Mouse (Mus musculus) thymus, postnatal 14 days (tissue): Measurements from ENCODE around the gene Spata31d1b.
"Not testable (repeated sequence)": the region's sequence is repeated elsewhere in the genome, so short reads cannot be mapped to it uniquely, and the experiment has no call there.

Experiments
- DNase-seq: peaks from one replicate; pipeline ENCODE4 v3.0.0; 2021

Gene Spata31d1b

DNA sequence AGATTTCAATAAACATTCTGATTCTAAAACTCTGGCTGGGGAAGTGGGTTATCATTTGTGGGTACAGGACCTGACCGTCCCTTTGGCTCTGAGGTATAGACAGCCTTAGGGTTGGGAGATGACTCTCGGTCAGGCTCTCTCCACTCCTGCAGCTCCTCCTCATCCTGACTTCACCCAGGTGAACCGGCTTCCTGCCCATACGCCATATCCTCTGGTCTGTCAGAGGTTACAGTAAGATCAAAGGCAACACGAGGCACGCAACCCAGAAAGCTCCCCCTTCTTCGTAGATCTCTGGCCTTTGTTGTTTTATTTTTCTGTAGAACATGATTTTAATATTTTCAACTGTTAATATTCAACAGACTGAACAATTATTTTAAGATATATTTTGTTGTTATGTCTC is 16.3 kb upstream of the Spata31d1b start:
- DNase-seq = peak; percentile 35

DNA sequence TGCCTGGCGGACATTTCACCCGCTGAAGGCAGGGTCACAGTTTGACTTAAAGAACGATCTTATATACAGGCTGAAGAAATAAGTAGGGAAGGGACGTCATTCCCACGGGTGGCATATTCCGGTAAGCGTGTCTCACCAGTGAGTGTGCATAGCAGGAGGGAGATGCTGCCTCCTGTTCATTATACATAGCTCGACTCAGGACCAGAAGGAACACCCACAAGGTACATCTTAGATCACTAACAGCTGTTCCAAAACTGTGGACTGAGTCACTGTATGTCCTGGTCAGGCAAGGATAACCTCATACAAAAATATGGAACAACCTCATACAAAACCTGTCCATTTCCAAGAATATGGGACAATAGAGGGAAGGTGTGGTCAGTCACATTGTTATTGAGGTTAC is 13.0 kb upstream of the Spata31d1b start:
- no peak for DNase-seq

DNA sequence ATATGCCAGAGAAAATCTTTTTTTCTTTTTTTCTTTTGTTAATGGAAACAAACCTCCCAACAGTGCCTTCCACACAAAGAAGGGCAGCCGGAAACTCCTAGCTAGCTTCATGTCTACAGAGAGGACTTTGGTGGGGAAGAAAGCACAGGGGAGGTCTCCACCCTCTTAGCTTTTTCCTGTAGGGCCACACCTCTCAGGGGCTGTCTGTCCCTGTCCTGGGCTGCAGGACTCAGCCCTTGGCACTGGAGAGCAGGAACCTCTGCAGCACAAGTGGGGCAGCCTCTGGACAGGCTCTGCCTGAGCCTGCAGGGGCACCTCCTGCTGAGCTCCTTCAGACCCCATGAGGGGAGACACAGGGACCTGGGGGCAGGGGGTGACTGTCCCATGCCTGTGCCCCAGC is 11.9 kb upstream of the Spata31d1b start:
- DNase-seq = not testable (repeated sequence)

DNA sequence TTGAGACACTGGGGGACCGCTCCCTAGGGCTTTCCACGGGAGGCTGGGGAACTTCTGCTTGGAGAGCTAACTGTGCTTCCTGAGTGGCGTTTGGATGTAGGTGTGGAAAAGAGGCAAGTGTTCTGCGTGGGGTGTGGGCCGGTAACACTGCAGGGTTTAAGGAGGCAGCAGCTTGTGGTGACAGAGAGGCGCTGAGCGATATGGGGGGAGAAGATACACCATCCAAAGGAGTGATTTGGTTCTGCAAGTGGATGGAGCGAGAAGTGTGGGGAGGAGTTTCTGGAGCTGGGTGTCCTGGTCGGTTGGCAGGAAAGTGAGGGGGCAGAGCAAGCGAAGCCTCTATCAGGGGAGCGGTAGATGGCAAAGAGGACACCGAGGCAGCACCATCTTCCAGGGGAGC is 8.6 kb upstream of the Spata31d1b start:
- DNase-seq = no peak

DNA sequence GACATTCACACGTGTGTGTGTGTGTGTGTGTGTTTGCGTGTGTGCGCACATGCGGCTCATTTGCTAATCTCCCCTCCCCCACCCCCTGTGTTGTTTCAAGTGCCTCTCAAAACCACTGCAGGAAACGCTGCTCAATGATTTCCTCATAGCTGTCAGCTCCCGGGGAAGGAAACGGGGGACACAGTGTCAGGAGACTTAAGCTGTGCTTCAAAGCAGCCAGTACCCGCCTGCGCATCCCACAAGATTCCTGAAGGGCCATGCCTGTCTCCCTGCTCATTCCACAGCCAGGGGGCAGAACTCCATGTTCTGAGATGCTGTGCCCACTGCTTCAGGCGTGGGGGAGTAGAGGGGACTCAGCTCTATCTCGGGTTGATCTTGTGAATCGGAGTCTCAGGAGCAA is 7.5 kb upstream of the Spata31d1b start:
- DNase-seq = peak; percentile 29

DNA sequence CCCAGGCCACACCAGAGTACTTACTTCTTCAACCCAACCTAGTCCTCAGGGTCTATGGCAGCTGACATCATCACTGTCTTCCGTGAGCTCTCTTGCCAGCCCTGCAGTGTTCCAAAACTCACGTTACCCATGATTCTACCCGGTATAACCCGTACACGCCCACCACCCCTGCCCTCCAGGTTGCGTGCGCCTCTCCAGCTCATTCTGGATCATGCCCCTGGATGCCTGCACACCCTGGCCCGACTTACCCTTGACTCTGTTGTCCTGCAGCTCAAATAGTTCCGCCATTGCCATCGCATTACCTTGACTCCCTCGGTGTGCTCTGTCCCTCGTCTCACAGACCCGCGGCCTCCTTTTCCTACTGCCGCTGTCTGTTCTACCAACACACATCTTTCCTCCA is 1.9 kb upstream of the Spata31d1b start, which contains the start of gene Spata31d1a:
Gene Spata31d1a, minus strand, starts transcription at position 101 of the 400 bp plus-strand sequence.
- no peak for DNase-seq

DNA sequence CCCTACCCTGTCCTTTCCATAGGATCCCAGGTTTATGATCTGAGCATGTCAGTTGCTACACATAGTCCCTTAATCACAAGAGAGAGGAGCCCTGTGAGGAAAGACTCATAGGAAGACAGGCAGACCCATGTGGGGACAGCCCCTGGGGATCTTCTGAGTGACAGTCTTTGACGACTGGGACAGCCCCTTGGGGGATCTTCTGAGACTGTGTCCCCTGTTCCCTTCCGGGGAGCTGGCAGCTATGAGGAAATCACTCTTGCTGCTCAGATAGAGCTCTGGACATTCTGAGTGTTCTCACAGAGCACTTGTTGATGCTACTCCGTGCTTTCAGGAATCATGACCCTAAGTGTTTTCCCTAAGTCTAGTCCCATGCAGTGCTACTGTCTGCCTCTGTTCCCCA is 1.6 kb downstream of the Spata31d1b start:
- DNase-seq = no peak

DNA sequence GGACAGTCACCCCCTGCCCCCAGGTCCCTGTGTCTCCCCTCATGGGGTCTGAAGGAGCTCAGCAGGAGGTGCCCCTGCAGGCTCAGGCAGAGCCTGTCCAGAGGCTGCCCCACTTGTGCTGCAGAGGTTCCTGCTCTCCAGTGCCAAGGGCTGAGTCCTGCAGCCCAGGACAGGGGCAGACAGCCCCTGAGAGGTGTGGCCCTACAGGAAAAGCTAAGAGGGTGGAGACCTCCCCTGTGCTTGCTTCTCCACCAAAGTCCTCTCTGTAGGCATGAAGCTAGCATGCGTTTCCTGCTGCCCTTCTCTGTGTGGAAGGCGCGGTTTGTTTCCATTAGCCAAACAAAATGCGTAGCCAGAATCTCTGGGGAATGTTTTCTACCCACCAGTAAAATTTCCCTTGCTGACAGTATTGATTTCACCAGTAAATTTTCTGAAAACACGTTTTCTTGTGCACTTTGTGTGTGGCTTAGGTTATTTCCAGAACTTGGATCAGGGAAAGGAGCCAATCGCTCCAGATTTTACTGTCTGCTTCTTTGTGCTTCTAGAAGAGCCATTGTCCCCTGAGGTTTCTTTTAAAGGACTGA is 6.9 kb downstream of the Spata31d1b start:
- not testable (repeated sequence) for DNase-seq

DNA sequence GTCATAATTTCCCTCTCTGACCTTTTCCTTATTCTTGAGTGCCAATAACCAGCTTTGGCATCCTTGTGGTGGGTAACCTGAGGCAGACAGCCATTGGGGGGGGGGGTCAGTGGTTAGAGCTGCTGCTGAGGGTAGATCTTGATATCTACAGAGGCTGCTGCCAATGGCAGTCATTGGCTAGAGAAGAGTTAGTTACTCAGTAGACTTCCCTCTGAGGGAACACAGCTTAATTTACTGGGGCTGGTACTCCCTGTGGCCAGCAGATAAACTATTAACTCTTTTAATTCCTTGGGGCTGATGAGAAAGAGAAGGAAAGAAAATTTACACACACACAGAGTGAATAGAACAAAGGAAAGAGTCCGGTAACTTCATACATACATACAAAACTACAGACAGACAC is 7.4 kb downstream of the Spata31d1b start:
- DNase-seq = no peak

DNA sequence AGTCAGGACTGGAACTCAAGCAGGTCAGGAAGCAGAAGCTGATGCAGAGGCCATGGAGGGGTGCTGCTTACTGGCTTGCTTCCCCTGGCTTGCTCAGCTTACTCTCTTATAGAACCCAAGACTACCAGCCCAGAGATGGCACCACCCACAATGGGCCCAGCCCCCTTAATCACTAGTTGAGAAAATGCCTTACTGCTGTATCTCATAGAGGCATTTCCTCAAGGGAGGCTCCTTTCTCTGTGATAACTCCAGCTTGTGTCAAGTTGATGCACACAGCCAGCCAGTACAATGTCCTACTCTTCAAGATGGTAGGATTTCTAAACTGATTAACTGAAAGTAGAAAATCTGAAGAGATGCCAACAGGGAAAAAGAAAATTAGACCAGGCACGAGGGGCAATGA is 10.0 kb downstream of the Spata31d1b start:
- DNase-seq = not testable (repeated sequence)

DNA sequence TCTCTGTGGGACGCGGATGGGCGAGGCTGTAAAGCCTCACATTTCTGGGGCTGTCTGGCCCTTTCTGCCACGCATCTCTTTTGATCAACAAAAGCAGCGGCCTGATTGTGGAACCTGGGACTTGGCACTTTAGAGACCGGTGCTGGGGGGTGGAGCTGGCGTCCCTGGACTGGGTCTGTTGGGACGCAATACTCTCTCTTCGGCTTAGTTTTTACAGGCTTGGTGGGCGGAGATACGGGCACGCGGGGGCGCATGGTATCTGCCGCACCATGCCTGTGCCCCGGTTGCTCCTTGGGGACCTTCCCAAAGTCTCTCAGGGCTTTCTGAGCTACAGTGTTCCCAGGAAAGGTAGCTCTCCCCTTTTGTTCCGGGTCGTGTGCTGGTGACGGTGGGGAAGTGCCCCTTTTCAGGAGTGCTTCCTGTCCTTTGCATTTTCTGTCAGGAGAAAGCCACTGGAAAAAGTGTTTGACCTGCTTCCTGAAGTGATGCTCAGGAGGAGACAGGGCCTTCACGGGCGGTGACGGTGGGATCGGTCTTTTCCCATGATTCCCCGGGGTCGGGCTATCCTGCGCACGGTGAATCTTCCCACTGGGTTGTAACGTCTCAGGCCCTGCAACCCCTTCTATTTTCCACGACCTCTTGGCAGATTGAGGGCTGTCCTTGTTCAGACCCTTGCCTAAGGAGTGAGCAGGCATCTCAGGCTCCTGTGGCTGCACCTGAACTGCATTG is 14.2 kb downstream of the Spata31d1b start:
- DNase-seq = no peak

DNA sequence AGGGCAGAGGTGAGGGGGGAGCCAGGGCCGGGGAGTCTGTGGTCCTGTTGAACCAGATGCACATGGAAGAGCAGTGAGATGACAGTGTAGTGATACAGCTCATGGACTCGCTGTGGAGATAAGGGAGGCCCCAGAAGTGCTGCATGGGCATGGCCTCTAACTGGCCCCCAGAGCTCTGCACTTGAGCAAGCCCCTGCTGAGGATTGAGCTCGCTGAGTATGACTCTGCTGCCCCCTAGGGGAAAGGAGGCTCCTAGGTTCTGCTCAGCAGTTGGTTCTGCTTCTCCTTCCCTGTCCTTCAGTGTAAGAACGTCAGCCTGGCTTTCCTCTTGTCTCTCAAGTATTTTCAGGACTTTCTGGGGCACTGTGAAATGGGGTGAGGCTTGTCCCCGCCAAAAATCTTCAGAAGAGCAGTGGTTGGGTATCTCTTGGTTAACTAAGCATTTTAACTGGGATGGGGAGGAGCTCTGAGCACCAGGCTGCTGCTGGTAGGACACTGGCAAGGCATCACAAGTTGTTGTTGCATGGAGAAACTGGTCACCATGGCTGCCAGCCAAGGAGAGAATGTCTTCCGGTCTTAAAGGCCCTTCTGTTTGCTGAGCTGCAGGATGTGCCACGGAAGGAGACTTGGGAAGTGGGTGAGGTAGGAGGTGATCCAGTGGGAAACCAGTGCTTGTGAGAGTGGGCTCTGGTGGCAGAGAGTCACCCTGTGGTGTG is 16.5 kb downstream of the Spata31d1b start:
- DNase-seq = peak; percentile 83

DNA sequence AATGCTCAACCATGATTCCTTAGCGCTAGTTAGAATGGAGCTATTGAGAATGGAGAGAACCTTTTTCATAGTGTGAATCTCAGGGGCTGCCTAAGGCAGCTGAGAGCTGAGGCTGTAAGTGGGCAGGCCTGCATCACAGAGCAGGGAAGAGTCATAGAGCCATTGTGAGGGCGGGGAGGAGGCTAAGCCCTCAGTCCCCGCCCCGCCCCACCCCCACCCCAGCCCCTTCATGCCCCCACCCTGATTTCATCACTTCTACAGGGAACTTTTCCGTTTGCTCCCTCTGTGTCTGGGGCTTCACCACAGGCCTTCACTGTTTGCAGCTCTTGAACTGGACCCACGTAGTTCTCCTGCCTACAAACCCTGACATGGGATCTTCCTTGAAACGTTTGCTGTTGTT is 19.6 kb downstream of the Spata31d1b start, which contains the start of gene Spata31d1d:
Gene Spata31d1d, minus strand, starts transcription at position 101 of the 400 bp plus-strand sequence.
- no peak for DNase-seq

DNA sequence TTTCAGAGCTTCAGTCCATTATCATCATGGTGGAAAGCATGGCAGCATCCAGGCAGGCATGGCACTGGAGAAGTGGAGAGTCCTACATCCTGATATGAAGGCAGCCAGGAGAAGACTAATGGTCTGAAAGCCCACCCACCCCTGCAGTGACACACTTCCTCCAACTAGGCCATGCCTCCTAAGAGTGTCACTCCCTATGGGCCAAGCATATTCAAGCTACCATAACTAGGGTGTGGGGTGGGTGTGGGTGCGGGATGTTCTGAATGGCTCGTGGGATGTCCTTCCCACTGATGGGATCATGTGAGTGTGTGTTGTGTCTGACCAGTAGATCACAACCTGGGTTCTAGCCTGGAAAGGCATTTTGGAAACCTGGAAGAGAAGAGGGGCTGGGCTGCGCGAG is 21.9 kb downstream of the Spata31d1b start:
- no peak for DNase-seq

DNA sequence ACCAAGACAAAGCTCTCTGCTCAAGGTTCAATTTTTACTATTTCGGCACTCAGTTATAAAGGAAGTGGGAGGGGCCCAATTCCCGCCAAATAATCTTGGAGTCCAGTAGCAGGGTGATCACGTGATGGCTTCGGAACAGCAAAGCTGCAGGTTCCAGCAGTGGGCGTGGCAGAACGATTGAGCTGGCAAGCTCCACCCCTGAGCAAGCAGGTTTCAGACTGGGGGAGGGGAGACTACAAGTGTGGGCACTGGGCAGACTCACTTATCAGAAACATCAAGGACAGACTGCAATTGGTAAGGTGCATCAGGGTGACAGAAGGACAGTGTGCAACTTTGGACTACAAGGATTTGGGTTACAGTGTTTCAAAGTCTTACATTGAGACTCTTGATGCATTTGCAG is 22.3 kb downstream of the Spata31d1b start:
- not testable (repeated sequence) for DNase-seq

DNA sequence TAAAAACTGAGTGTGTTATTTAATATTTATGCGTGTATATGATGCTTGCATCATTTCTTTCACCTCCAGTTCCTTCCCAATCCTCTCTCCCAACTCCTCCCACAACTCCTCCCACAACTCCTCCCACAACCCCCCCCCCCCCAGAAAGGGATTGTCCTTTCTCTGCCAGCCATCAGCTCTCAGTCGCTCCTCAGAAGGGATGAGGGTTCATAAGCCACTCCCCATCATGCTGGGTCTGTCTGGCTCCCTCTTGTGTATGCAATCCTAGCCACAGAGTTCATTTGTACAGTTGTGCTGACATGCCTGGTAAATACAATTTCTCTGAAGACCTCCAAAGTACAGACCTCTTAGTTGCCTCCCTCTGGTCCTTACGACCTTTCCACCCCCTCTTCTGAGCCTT is 23.1 kb downstream of the Spata31d1b start:
- DNase-seq = no peak

DNA sequence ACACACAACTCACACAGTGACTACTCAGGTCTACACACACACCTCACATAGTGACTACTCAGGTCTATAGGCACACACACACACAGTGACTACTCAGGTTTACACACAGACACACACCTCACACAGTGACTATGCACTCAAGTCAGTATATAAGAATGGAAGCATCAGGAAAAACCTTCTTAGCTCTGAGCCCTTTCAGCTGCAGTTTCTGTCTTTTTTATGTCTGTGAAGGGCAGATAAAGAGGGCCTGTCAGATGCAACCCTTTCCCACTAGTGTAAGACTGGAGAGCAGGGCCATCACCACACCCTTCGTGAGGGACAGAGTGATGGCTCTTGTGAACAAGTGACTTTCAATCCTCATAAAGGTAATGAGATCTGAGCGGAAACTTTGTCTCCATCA is 26.4 kb downstream of the Spata31d1b start:
- DNase-seq = no peak

DNA sequence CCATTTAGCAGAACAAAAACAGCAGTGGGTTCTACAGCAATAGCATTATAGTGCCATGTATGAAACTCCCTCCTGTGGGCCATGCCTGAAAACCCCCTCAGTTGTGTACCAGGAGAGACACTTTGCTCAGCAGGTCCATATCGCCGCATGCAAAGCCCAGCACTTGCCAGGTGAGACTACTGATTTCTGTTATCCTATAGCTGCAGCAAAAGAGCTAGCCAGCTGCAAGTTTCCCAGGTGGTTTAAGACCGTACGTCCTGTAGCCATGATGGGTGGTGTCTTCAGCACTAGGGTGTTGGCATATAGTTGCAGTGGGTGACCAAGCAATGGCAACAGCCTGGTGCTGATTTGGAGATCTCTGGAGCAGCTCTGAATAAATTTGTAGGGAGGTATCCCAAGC is 27.3 kb downstream of the Spata31d1b start:
- DNase-seq = no peak

DNA sequence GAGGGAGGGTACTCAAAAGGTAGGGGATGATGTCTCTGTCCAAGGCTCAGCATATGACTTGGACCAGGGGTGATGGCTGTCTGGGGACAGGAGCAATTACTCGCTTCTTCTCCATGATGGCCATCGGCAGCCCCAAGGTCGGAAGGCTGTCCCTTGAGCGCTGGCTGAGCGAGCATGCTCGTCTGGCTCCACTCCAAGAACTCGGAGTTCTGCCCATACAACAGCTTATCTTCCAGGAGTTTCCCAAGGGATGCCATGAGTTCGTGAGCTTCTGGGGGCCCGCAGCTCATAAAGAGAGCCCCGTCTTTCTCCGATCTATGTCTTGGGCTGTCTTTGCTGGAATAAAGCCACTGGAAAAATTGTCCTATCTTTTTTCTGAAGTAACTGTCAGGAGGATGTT is 29.0 kb downstream of the Spata31d1b start:
- DNase-seq = no peak

DNA sequence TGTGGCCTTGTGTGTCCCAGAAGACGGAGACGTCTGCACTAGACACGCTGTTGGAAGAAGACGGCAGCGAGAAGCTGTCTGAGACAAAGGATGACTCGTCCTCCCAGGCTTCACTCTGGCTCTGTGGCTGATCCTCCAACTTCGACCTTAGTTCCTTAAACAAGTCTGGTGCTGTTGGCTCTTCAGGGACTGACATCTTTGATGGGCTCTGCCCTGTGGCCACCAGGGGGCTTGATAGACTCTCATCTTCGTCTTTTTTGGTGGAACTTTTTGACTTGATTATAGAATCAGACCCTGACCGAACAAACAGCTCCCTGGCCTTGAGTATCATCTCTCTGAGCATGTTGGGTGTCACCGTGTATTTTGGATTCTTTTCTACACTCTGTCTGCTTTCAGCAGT is 29.6 kb downstream of the Spata31d1b start:
- peak; percentile 31 for DNase-seq

DNA sequence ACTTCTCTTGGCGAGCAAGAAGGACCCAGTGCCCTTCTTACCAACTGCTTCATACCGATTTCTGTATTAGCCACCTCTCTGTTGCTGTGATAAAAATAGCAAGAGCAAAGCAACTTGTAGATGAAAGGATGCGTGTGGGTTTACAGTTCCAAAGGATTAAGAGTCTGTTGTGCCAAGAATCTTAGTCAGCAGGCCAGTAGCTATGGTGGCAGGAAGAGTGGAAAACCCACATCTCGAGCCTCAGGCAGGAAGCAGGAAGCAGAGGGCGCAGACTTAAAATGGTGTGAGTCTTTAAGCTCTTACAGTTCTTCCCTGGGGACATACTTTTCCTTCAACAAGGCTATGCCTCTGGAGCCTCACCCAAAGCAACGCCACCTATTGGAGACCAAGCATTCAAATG is 33.4 kb downstream of the Spata31d1b start:
- no peak for DNase-seq

DNA sequence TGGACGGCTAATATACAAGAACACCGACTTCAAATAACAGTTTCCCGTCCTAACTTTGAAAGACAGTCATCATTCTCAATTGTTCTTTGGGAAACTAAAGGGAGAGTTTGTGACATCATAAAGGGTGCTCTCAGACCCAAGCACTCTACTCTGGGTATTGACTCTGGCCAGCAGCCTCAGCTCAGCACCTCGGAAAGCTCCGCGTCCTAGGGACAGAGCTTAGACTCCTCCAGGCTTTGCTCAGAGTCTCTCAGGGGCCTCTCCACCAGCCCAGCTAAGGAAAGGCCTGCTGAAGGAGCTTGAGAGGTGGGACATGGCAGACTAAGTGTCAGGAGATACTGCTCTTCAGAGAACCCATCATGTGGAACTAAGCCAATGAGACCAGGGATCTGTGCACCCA is 34.1 kb downstream of the Spata31d1b start:
- no peak for DNase-seq

DNA sequence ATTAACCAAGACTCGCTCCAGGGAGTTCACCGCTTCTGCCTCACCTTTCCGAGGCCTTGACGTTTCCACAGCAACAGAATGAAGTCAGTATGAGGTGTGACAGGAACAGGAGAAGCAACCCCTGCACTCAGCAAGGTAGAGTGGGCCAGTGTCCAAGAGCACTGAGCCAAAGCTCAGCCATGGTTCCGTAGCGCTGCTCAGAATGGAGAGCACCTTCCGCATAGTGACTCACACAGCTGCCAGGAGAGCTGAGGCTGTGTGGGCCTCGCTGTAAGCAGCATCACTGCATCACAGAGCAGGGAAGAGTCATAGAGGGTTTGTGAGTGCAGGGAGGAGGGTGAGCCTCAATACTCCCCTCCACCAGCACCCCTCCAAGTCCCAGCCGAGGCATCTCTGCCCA is 34.6 kb downstream of the Spata31d1b start, which contains the start of gene 1700014D04Rik:
Gene 1700014D04Rik, minus strand, starts transcription at position 42 of the 400 bp plus-strand sequence.
- no peak for DNase-seq

DNA sequence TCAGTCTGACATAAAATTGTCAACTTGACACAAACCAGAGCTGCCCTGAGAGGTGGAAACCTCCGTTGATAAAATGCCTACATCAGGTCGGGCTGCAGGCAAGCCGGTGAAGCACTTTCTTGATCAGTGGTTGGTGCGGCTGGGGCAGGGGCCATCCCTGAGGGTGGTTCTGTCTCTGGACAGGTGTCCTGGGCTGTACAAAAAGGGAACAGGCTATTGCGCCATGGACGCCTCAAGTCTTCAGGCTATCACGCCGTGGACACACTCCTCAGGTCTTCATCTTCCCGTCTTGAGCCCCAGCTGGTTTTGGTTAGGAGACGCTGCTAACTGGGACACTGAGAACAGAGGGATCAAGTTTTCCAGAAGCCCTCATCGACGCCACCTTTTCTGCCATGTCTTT is 38.2 kb downstream of the Spata31d1b start:
- no peak for DNase-seq
